Mouse (Mus musculus): ENCODE measurements around the gene Plk1.

DNA sequence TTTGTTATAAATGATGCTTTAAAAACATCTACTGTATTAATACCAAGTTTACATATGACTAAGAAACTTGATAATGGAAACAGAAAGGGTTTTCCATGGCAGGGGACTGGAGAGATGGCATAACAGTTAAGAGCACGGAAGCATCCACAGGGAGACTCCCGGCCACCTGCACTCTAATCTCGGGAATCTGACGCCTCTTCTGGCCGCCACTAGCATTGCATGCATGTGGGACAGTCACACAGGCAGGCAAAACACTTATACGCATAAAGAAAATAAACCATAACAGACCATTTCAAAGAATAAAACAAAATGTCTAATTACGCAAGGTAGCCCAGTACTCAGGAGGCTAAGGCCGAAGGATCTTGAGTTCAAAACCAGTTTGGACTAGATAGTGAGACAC, 33.6 kb upstream of the Plk1 start:
- TF ChIP-seq POLR2A (IDR thresholded peaks at IDR 0.05; ENCODE audit: borderline replicate concordance, low read depth, low read length), result no peak
- TF ChIP-seq CTCF (IDR thresholded peaks at IDR 0.05; ENCODE audit: low read depth, low read length), result no peak
